Mouse (Mus musculus) kidney, adult 8-10 months (tissue): ENCODE measurements around the gene Ltb.

Source experiments
- DNase-seq, 2 experiments: peaks; one replicate each; pipeline ENCODE4 v3.0.0; 2022

Ltb gene

GRCm38 (mm10) chr17:35194844-35195630 is 798 bp downstream of the Ltb start:
- DNase-seq: no peak

- DNase-seq: peak; percentile 48 to 74
Measured at GRCm38 (mm10) chr17:35195631-35196320, 1.5 kb downstream of the Ltb start.

DNA sequence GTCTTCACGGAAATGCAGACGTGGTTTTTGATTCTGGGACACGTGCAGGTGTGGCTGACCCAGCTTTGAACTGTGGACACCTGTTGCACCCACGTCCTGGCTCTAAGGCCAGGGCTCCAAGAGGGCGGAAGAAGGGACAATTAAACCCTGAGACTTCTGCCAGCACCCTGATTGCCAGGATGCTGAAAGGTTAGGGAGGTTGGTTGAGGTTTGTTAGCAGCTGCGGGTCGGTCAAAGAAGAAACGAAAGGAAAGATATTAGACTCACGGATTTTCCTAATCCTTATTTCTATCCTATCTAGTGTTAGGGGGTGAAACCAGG is 2.0 kb downstream of the Ltb start:
- no peak for DNase-seq

GRCm38 (mm10) chr17:35197126-35197525 is 2.9 kb downstream of the Ltb start:
- no peak for DNase-seq

DNA sequence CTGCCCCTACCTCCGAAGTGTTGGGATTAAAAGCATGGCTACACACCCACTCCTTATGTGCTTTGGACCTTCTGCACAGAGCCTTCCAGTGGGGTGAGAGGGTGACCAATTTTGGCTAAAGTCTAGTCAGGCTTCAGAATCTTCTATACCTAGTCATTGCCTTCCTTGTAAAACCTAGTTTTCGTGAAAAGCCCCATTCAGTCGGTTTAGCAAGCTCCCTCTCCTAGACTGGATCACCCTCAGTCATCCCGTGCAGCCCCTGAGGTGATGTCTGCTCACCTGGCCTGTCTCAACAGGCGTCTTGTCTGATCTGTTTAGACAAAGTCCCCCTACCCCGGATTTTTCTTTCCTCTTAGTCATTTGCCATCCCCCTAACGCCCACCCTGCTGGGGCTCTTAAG is 3.8 kb downstream of the Ltb start:
- no peak for DNase-seq

- DNase-seq: no peak
Measured at GRCm38 (mm10) chr17:35198946-35199345, 4.7 kb downstream of the Ltb start.

DNA sequence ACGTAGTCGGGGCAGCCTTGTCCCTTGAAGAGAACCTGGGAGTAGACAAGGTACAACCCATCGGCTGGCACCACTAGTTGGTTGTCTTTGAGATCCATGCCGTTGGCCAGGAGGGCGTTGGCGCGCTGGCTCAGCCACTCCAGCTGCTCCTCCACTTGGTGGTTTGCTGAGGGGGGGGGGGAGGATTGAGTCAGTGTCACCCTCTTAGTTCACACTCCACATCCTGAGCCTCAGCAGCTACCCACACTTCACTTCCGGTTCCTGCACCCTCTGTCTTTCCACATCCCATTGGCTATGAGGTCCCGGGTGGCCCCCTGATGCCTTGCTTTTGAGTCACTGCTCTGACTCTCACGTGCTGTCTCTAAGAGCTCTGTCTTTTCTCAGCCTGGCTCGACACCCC is 6.2 kb downstream of the Ltb start:
- DNase-seq: no peak

DNA sequence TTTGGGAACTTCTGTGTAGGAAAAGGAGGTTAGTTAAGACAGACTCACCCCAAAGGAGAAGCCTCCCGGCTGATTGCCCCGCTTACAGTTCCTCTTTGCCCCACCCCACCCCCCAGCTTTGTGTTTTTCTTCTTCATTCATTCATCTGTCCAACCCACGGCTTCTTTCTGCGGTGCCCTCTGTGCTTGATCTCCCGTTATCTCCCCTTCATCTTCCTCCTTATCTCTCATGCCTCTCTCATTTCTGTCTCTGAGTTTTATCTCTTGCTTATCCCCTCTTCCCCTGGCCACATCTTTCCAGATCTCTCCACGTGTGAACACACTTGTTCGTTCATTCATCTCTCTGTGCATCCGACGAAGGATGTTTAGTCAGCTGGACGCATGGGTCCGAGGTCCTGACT is 6.9 kb downstream of the Ltb start:
- no peak for DNase-seq

GRCm38 (mm10) chr17:35201787-35202186 is 7.5 kb downstream of the Ltb start, which contains the start of gene Tnf:
Tnf (minus strand) TSS chr17:35202007.
- DNase-seq: peak in 1 of 2 experiments; percentile 44

- no peak for DNase-seq
Measured at GRCm38 (mm10) chr17:35202442-35202841, 8.2 kb downstream of the Ltb start.

DNA sequence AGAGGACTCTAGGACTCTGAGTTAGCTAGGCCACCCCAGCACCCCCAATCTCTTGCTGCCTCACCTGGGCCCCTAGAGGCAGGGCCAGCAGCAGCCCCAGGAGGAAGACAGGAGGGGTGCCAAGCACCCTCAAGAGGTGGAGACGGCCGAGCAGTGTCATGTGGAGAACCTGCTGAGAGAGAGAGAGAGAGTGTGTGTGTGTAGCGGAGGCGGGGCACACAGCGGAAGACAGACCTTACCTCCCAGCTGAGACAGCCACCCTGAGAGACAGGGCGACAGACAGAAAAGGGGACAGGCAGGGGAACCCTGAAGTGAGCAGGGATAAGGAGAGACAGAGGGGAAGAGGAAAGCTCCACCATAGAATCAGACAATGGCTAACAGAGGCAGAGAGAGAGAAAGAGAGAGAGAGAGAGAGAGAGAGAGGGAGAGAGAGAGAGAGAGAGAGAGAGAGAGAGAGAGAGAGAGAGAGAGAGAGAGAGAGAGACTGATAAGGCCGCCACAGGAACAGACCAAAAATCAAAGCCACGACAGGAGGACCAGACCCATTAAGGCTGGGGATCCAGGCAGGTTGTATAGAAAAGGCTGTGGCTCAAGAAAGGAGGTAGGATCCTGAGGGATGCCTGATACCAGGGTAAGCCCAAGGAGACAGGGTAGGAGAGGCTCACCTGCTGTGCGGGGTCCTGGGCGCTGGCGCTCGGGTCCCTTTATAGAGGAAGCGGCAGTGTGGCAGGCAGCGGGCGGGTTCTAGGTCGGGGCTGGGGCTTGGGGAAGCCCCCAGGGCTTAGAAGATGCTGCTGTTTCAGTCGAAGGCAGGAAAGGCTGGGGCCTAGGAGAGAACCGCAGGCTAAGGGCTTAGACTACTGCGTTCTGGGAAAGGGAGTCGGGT is 10.5 kb downstream of the Ltb start, which contains the start of gene Lta:
Lta (minus strand) TSS at position 858 of the 886 bp plus-strand sequence.
- no peak for DNase-seq

- DNase-seq: no peak
Measured at GRCm38 (mm10) chr17:35205380-35205769, 11.1 kb downstream of the Ltb start.

DNA sequence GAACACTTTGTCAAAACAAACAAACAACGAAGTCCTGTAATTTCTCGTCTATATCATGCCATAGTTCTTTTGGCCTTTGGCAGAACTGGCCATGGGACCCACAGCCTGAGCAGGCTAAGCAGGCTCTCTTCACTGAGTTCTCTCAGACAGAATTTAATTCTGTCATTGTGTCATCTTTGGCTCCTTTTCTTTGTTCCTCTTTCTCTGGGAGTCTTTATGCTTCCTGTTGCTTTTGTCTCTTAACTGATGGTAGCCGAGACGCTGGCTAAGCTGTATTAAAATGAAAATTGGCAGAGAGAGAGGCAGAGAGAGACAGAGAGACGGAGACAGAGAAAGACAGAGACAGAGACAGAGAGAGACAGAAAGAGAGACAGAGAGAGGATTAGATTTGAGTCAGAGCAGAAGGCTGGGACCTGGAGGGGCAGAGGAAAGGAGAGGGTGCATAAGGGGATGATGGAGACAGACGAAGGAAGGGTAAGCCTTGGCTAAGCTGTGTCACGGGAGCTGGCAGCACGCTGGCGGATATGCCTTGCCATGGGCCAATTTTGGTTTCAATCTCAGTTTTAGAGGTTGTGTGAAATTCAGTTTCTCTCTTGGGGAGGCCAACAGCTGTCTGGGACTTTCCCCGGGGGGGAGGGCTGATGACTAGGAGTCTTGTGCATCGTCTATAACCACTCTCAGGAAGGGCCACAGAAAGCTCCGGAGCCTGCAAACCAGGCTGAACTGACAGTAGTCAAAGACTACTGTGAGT is 15.7 kb downstream of the Ltb start:
- no peak for DNase-seq

DNA sequence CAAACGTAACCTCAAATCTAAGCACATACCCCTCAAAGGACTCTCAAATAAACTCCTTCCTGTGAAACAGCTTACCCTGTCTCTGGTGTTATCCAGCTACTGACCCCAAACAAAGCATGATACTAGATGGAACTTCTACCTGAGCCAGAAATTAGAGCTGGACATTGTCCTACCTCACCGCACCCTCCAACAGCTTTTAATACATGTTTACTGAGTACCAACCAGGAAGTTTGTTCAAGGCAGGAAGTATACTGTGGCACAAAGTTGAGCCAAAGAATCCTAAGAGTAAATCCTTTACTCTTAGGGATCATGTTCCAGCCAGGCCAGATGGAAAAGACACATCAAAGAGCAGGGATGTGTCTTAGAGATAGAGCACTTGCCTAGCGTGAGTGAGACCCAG is 16.4 kb downstream of the Ltb start:
- DNase-seq: no peak

GRCm38 (mm10) chr17:35213071-35213470 is 18.8 kb downstream of the Ltb start:
- DNase-seq: no peak

- DNase-seq: peak; percentile 42 to 47
Measured at GRCm38 (mm10) chr17:35218516-35219193, 24.4 kb downstream of the Ltb start.

- DNase-seq: no peak
Measured at GRCm38 (mm10) chr17:35219601-35220041, 25.4 kb downstream of the Ltb start.

- DNase-seq: no peak
Measured at GRCm38 (mm10) chr17:35220156-35220952, 26.1 kb downstream of the Ltb start, which contains the start of gene Gm16181. Gm16181 (plus strand) TSS chr17:35220834.

DNA sequence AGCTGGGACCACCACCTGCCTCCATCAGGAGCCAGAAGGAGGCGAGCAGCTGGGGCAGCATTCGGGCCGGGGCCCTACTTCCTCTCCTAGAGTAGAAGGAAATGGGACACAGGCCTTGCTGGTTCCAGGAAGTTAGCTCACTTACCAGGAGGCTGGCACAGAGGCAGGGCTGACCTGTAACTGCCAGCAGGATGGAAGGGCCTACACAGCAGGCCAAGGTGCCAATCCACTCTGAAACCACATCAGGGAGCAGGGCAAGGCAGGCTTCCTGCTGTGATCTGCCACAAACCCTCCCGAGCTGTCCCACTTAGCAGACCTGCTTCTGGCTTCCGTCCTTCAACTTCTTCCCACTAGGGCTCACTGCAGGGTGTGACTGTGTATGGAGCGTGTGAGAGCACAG is 28.1 kb downstream of the Ltb start:
- DNase-seq: no peak

DNA sequence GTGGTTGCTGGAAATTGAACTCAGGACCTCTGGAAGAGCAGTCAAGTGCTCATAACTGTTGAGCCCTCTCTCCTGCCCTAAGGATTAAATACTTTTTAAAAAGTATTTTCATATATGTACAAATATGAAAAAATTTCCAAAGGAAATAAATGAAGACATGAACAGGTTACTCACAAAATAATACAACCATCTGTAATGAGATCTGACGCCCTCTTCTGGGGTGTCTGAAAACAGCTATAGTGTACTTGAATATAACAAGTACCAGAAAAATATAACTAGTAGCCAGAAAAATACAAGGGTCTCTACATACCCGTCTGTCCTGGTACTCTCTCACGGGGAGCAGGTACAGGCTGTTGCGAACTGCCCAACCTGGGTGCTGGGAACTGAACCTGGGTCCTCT is 30.4 kb downstream of the Ltb start:
- no peak for DNase-seq

DNA sequence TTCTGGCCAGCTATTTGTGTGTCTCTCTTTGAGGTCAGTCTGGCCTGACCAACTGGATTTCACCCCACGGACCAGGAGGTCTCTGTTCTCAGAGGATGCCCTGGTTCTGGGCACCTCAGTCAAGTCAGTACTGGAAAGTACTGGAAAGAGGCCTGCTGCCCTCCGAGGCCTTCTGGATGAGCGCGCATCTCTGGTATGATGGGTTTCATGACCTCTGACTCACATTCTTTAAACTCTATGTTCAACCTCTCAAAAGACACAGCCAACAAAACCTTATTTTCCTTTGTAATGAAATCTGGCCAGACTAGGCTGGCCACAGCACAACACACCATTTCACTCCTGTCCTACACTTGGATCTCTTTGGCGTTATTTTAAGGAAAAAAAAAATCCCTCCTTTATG is 31.2 kb downstream of the Ltb start:
- no peak for DNase-seq
